Mouse (Mus musculus) heart, adult 2 months (tissue): ENCODE data around the gene Vmn1r206. TPM values are rescaled to one million over a fixed set of nuclear protein-coding genes. Genes with fewer than 3 reads are reported as not detected.
"Not testable (repeated sequence)": the region's sequence is repeated elsewhere in the genome, so short reads cannot be mapped to it uniquely, and the experiment has no call there.

Experiments used
- DNase-seq, 2 experiments: peaks; one replicate each; pipeline ENCODE4 v3.0.0; 2021
- H3K27ac ChIP-seq: fragments of 200-600 bp; 2 replicates; pipeline ENCODE4 v1.8.1; 2022
- H3K27me3 ChIP-seq: fragments of 200-500 bp; 2 replicates; pipeline ENCODE4 v1.6.1; 2012; ENCODE audit warnings: mild to moderate bottlenecking, low read length, inconsistent platforms, mixed read lengths; ENCODE audit not compliant: control insufficient read depth, insufficient read depth
- H3K36me3 ChIP-seq: fragments of 200-500 bp; 2 replicates; pipeline ENCODE4 v1.6.1; 2012; ENCODE audit warnings: low read length, inconsistent platforms; ENCODE audit not compliant: control insufficient read depth, insufficient read depth
- H3K4me1 ChIP-seq: fragments of 200-500 bp; 2 replicates; pipeline ENCODE4 v1.6.1; 2011; ENCODE audit warnings: low read length; ENCODE audit not compliant: control insufficient read depth, insufficient read depth
- H3K4me3 ChIP-seq: fragments of 200-600 bp; 2 replicates; pipeline ENCODE4 v1.8.1; 2022
- H3K79me2 ChIP-seq: fragments of 200-500 bp; replicated peaks from 2 replicates; pipeline ENCODE4 v1.6.1; 2012; ENCODE audit warnings: mild to moderate bottlenecking, inconsistent platforms, low read length, moderate library complexity, mixed read lengths; ENCODE audit not compliant: control insufficient read depth, insufficient read depth
- H3K9ac ChIP-seq: fragments of 200-500 bp; 2 replicates; pipeline ENCODE4 v1.6.1; 2012; ENCODE audit warnings: low read depth, mild to moderate bottlenecking, control low read depth, inconsistent platforms, low read length, mixed read lengths
- CTCF ChIP-seq: fragments of 200-600 bp; IDR thresholded peaks from 2 replicates; pipeline ENCODE4 v1.8.1; 2022; ENCODE audit warnings: antibody characterized with exemption, mild to moderate bottlenecking, moderate library complexity
- EP300 ChIP-seq: fragments of 200-500 bp; IDR thresholded peaks from 2 replicates; pipeline ENCODE4 v1.6.1; 2011; ENCODE audit warnings: low read depth, low read length, control low read depth; ENCODE audit not compliant: insufficient read depth
- POLR2A ChIP-seq: fragments of 200-500 bp; IDR thresholded peaks from 2 replicates; pipeline ENCODE4 v1.6.1; 2011; ENCODE audit warnings: mild to moderate bottlenecking, low read depth, low read length, control low read depth; ENCODE audit not compliant: insufficient read depth
- WGBS: fragments of 180-500 bp; shearing (Covaris S2); methylation state at CpG from one replicate; pipeline ENCODE4 v1.1.7; 2018; 5-methylcytosine and 5-hydroxymethylcytosine counted together
- intact Hi-C: fragments of 180-260 bp; cut with DNase I; formaldehyde crosslinking; loops from one replicate; pipeline ENCODE4 v1.15.1; 2025
- long read RNA-seq: library from polyadenylated mRNA; stranded (forward); transcript quantifications from one replicate; pipeline ENCODE4 v2.0.0, GENCODE M21; 2021
- polyA plus RNA-seq: library from polyadenylated mRNA; depleted of rRNA; stranded (reverse); fragments of >200 nt; gene quantifications from 2 replicates; pipeline ENCODE4 v1.2.3, GENCODE M21; 2012; rRNA removed
- total RNA-seq, 2 experiments: library from RNA; stranded (reverse); gene quantifications; 2 replicates each; pipeline ENCODE4 v1.2.3; 2021

Gene Vmn1r206
- total RNA-seq: not detected
- polyA plus RNA-seq: not detected in 2 replicates
- long read RNA-seq: 0 reads

DNA sequence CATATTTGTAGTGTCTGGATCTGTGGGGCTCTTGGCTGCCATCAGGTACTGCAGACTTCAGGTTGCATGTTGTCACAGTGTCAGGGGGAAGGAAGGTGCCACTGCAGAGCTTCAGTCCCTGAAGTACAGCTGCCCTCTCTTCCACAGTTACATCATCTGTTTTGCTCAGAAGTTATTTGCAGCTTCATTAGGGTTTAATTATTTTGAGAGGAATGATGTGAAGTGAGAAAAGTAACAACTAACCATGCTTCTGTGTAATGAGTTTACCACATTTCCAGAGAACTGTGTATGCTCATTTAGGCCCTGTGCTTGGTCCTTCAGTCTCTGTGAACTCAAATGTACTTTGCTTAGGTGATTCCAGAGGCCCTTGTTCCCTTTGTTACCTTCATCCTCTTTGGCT lies at the start of gene Vmn1r206:
Gene Vmn1r206 (minus strand): TSS at position 101 of the 400 bp plus-strand sequence.
- H3K9ac ChIP-seq, H3K36me3 ChIP-seq, H3K4me1 ChIP-seq, DNase-seq, H3K4me3 ChIP-seq, H3K27me3 ChIP-seq, H3K27ac ChIP-seq, H3K79me2 ChIP-seq, intact Hi-C loops: not testable (repeated sequence)

DNA sequence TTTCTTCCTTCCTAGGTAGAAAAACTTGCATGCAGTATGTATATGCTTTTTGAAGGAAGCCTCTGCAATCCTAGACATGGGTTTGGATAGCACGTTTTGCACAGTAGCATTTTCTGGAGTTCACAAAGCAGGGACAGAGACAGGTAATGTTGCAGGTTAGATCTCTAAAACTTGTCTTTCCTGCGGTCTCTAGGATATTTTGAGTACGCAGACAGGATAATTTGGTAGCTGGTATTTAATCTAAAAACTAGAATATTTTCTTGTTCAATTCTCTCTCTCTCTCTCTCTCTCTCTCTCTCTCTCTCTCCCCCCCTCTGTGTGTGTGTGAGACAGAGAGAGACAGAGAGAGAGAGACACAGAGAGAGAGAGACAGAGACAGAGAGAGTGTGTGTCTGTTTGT lies 31.2 kb downstream of the Vmn1r206 start, which contains the start of gene Vmn1r205:
Gene Vmn1r205 (minus strand): TSS at position 101 of the 400 bp plus-strand sequence.
- H3K27me3 ChIP-seq: no peaks in the 10 kb centered on the region
- H3K27ac ChIP-seq: no peak within 1 kb of the TSS
- 74% methylated on average over 3 of the region's 3 CpGs for WGBS
- no peak for TF ChIP-seq POLR2A
- no peak for TF ChIP-seq EP300
- no peak for TF ChIP-seq CTCF
- H3K79me2 ChIP-seq: no peaks in the 10 kb centered on the region
- no peak within 1 kb of the TSS for H3K9ac ChIP-seq
- intact Hi-C loops: no loop called here
- no peak for DNase-seq
- H3K36me3 ChIP-seq: no peaks in the 10 kb centered on the region
- no peak within 1 kb of the TSS for H3K4me3 ChIP-seq
- H3K4me1 ChIP-seq: no peaks in the 10 kb centered on the region

DNA sequence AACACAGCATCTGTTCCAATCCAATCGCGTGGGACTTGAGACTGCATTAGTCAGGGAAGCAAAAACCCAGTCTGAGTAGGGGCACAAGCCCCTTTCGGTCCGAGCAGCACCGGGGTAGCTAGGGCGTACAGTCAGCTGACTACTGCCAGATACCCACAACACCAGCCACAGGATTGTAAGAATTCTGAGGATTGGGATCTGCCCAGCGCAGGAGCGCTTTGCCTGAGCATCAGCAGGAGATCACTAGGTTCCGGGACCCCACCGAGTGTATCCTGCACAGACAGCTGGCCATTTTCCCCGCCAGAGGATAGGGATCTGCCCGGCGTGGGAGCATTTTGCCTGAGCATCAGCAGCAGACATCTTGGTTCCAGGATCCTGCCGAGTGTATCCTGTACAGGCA lies 40.7 kb downstream of the Vmn1r206 start:
- DNase-seq, intact Hi-C loops, H3K27me3 ChIP-seq, H3K27ac ChIP-seq, H3K9ac ChIP-seq, H3K4me3 ChIP-seq, H3K4me1 ChIP-seq, H3K36me3 ChIP-seq, H3K79me2 ChIP-seq: not testable (repeated sequence)
- WGBS: 72% methylated on average over 14 of the region's 14 CpGs

DNA sequence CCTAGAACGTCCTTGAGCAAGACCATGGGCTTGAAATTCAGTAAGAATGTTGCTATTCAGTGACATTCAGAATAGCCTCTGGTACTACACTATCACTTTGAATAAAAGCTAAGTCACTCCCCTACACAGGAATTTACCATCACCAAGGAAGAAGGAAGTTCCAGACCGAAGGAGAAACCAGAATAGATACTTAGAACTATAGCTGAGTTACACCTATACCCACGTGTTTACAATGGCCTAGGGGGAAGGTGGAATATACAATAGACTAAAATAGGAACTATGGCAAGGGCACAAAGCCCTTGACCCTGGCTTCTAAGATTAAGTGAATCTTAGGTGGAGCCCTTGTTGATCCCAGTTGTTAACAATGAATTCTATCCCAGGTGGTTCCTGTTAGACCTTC lies 49.1 kb downstream of the Vmn1r206 start:
- H3K27me3 ChIP-seq, H3K9ac ChIP-seq, H3K4me1 ChIP-seq, intact Hi-C loops, H3K4me3 ChIP-seq, H3K79me2 ChIP-seq, H3K36me3 ChIP-seq, H3K27ac ChIP-seq, DNase-seq: not testable (repeated sequence)
- 62% methylated on average over 3 of the region's 3 CpGs for WGBS

Other genes starting within 250 kb of the Vmn1r206 start
- gene Vmn1r199, start 244.4 kb downstream of the Vmn1r206 start, total RNA-seq: not detected
- gene Vmn1r199, start 244.4 kb downstream of the Vmn1r206 start, polyA plus RNA-seq: not detected in 2 replicates
- not detected for gene Vmn1r200, start 233.9 kb downstream of the Vmn1r206 start, total RNA-seq
- gene Vmn1r200, start 233.9 kb downstream of the Vmn1r206 start, polyA plus RNA-seq: not detected in 2 replicates
- not detected for gene Vmn1r201, start 152.3 kb downstream of the Vmn1r206 start, total RNA-seq
- gene Vmn1r201, start 152.3 kb downstream of the Vmn1r206 start, polyA plus RNA-seq: not detected in 2 replicates
- not detected for gene Vmn1r202, start 118.9 kb downstream of the Vmn1r206 start, total RNA-seq
- gene Vmn1r202, start 118.9 kb downstream of the Vmn1r206 start, polyA plus RNA-seq: not detected in 2 replicates
- gene Vmn1r203, start 106.1 kb downstream of the Vmn1r206 start, total RNA-seq: not detected
- gene Vmn1r203, start 106.1 kb downstream of the Vmn1r206 start, polyA plus RNA-seq: not detected in 2 replicates
- gene Vmn1r204, start 71.1 kb downstream of the Vmn1r206 start, total RNA-seq: not detected
- gene Vmn1r204, start 71.1 kb downstream of the Vmn1r206 start, polyA plus RNA-seq: not detected in 2 replicates
- gene Vmn1r205, start 31.3 kb downstream of the Vmn1r206 start, total RNA-seq: not detected
- gene Vmn1r205, start 31.3 kb downstream of the Vmn1r206 start, polyA plus RNA-seq: not detected in 2 replicates
- not detected for gene Vmn1r207-ps, start 105.4 kb upstream of the Vmn1r206 start, total RNA-seq
- gene Vmn1r207-ps, start 105.4 kb upstream of the Vmn1r206 start, polyA plus RNA-seq: not detected in 2 replicates
- not detected for gene Vmn1r208, start 153.1 kb upstream of the Vmn1r206 start, total RNA-seq
- gene Vmn1r208, start 153.1 kb upstream of the Vmn1r206 start, polyA plus RNA-seq: not detected in 2 replicates
- gene Vmn1r209, start 185.4 kb upstream of the Vmn1r206 start, total RNA-seq: not detected
- gene Vmn1r209, start 185.4 kb upstream of the Vmn1r206 start, polyA plus RNA-seq: not detected in 2 replicates
- gene Vmn1r210, start 207.1 kb upstream of the Vmn1r206 start, total RNA-seq: not detected
- not detected in 2 replicates for gene Vmn1r210, start 207.1 kb upstream of the Vmn1r206 start, polyA plus RNA-seq
- not detected for gene Vmn1r211, start 233.3 kb upstream of the Vmn1r206 start, total RNA-seq
- gene Vmn1r211, start 233.3 kb upstream of the Vmn1r206 start, polyA plus RNA-seq: not detected in 2 replicates